Mouse (Mus musculus) midbrain, embryonic 10.5 days (tissue): ENCODE data around the gene Ate1. TPM values are rescaled to one million over a fixed set of nuclear protein-coding genes. Genes with fewer than 3 reads are reported as not detected.

ENCODE experiments used
- DNase-seq: peaks from one replicate; pipeline ENCODE4 v3.0.0-alpha.2; 2017; ENCODE audit warnings: low spot score
- H3K27ac ChIP-seq: fragments of 300-500 bp; sonication (generic); replicated peaks from 2 replicates; pipeline ENCODE4 v1.5.1; 2016; ENCODE audit warnings: mild to moderate bottlenecking
- H3K27me3 ChIP-seq: fragments of 300-500 bp; sonication (generic); 2 replicates; pipeline ENCODE4 v1.6.1; 2016; ENCODE audit warnings: low read depth, mild to moderate bottlenecking; ENCODE audit not compliant: poor library complexity, severe bottlenecking
- H3K36me3 ChIP-seq: fragments of 300-500 bp; sonication (generic); 2 replicates; pipeline ENCODE4 v1.6.1; 2016; ENCODE audit warnings: mild to moderate bottlenecking, moderate library complexity
- H3K4me1 ChIP-seq: fragments of 300-500 bp; sonication (generic); 2 replicates; pipeline ENCODE4 v1.6.1; 2016
- H3K4me3 ChIP-seq: fragments of 300-500 bp; sonication (generic); 2 replicates; pipeline ENCODE4 v1.5.1; 2016; ENCODE audit warnings: mild to moderate bottlenecking, moderate library complexity
- H3K9me3 ChIP-seq: fragments of 300-500 bp; sonication (generic); replicated peaks from 2 replicates; pipeline ENCODE4 v1.6.1; 2016; ENCODE audit warnings: mild to moderate bottlenecking
- WGBS: fragments of 180-500 bp; shearing (Covaris S2); methylation state at CpG from one replicate; pipeline ENCODE4 v1.1.7; 2016; 5-methylcytosine and 5-hydroxymethylcytosine counted together
- polyA plus RNA-seq: library from polyadenylated mRNA; unstranded; fragments of >200 nt; fragmentation: Nextera tagmentation; extraction: Ambion mirVana; gene quantifications from 2 replicates; pipeline ENCODE4 v1.2.1, GENCODE M21; 2016

Ate1 gene
- polyA plus RNA-seq = 60.5 and 65.8 TPM in 2 replicates

DNA sequence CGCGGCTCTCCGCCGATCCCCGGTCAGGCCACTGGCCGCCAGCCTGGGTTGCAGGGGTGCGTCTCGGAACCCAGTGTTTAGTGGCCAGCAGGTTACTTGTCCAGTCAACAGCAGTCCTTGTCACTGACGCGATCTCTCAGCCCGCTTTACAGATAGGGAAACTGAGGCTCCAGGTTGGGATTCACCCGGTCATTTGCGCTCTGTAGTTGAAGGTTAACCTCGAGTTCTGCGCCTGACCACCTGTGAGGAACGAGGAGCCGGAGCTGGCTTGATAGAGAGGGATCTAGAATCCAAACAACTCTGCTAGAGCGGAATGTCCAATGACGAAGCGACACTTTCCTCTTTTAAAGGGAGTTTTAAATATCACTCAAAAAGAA, at the start of gene Ate1:
Gene Ate1, minus strand, starts transcription at position 321 of the 377 bp plus-strand sequence.
- H3K4me1 ChIP-seq = peaks cover 27% of the 10 kb centered on the region
- H3K4me3 ChIP-seq = peak within 1 kb of the TSS; percentile 78
- no peak for DNase-seq
- no peaks in the 10 kb centered on the region for H3K27me3 ChIP-seq
- peak within 1 kb of the TSS; percentile 97 for H3K27ac ChIP-seq
- H3K9me3 ChIP-seq = no peaks in the 10 kb centered on the region
- peaks cover 6% of the 10 kb centered on the region for H3K36me3 ChIP-seq
- 22% methylated on average over 20 of the region's 20 CpGs for WGBS

DNA sequence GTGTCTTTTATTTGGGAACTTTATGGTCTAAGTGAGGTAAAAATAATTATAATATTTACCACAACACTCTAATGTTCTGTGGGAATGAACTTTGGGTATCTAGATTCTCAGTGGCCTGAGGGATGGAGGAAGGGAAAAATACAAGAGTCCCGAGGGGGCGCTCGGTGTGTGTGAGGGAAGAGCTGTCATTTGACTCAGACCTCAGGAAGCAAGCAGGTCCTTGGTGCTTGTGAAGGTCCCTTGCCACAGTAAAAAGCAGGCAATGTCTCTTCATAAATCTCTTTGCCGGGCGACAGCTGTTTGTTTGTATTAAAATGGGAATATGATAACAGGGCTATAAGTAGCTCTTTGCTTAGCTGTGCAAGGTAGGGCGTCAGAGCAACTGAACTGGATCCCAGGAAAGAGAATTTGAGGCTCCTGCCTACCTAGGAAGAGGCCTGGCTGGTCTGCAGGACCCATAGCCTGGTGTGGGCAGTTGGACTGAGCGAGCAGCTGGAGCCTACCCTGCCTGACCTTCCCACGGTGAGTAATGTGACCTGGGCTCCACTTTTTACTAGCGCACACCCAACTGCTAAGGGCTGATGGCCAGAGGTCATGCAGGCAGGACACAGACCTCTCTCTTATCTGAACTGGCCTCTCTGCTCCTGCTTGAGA, 48.7 kb upstream of the Ate1 start:
- no peaks in the 10 kb centered on the region for H3K27me3 ChIP-seq
- DNase-seq = no peak
- WGBS = 81% methylated on average over 9 of the region's 9 CpGs

DNA sequence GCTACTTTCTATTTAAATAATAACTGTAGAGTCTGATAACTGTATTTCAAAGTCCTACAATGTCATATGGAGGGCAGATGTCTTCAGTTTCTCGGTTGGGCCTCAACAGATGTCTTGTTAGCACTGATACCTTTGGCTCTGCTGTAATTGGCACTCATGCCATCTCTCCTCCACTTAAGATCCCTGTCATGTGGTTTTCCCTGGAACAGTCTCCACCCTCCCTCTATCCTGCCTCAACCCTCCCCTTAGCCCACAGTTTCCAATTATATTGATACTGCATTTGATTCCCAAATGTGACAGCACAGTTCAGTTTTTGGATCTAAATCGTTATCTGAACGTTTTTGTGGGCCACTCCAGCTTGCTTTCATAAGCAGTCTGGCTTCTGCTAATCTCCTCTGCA, 44.4 kb upstream of the Ate1 start:
- no peak overlapping the region for H3K4me3 ChIP-seq
- no peak for DNase-seq
- no peaks in the 10 kb centered on the region for H3K36me3 ChIP-seq
- H3K27me3 ChIP-seq = no peaks in the 10 kb centered on the region
- WGBS = 73% methylated on average over 3 of the region's 3 CpGs
- H3K4me1 ChIP-seq = no peaks in the 10 kb centered on the region; the same call in 1 of the 2 replicates
- H3K9me3 ChIP-seq = no peaks in the 10 kb centered on the region
- H3K27ac ChIP-seq = no peak overlapping the region

More for the DNA sequence above, 48.7 kb upstream of the Ate1 start:
- Histone ChIP-seq H3K36me3 (no peaks in the 10 kb centered on the region), H3K9me3 (no peaks in the 10 kb centered on the region), H3K27ac (no peak overlapping the region), H3K4me3 (no peak overlapping the region), H3K4me1 (peaks cover 3% of the 10 kb centered on the region)

DNA sequence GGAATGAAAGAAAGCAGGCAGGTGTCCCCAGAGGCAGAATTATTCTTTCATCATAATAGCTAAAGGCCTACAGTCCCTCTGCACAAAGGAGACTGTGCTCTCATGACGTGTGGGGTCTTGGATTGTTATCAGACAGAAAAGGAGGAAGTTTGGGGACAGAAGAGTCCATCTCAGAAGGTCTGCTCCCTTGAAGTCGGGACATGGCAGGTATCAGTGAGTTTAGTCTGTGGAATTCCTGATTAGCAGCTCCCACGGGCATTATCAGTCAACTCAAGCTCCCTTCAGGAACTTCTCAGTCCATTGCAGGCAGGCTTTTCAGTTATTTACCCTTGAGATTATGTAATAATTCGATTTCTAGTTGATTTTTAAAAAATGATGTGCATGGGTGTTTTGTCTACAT, 43.7 kb upstream of the Ate1 start:
- Histone ChIP-seq H3K27ac (no peak overlapping the region), H3K27me3 (no peaks in the 10 kb centered on the region), H3K9me3 (no peaks in the 10 kb centered on the region), H3K4me1 (no peaks in the 10 kb centered on the region), H3K4me3 (no peak overlapping the region), H3K36me3 (no peaks in the 10 kb centered on the region)
- DNase-seq = no peak
- WGBS = 78% methylated on average over 4 of the region's 4 CpGs

DNA sequence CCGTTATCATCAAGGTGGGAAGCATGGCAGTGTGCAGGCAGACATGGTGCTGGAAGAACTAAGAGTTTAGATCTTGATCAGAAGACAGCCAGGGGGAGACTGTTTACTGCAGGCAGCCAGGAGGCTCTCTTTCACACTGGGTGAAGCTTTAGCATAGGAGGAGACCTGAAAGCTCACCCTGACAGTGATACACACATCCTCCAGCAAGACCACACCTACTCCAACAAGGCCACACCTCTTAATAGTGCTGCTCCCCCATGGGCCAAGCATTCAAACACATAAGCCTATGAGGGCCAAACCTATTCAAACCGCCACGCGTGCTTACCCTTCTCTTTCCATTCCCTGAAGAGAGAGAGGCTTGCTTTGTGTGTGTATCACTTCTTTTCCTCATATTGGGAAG, 43.1 kb upstream of the Ate1 start:
- Histone ChIP-seq H3K27ac (no peak overlapping the region), H3K4me1 (no peaks in the 10 kb centered on the region), H3K27me3 (no peaks in the 10 kb centered on the region), H3K36me3 (no peaks in the 10 kb centered on the region), H3K9me3 (no peaks in the 10 kb centered on the region), H3K4me3 (no peak overlapping the region)
- WGBS = 91% methylated on average over 4 of the region's 4 CpGs
- no peak for DNase-seq

DNA sequence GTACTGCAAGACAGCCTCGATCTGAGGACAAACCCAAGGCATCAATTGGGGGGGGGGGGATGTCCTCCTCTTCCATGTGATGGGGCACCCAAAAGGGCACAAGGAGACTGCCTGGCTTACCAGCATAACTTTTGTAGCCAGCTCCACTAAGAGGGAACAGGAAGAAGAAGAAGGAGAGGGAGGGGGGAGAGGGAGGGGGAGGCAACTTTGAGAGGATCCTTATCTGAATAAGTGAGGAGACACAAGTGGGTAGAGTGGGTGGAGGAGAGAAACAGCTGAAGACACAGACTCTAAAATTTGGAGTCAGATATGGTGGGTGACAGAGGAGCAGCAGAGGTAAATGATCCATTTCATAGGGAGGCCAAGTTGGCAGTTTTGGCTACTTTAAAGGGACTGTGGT, 40.8 kb upstream of the Ate1 start:
- DNase-seq = no peak
- Histone ChIP-seq H3K9me3 (no peaks in the 10 kb centered on the region), H3K4me3 (no peak overlapping the region), H3K27me3 (no peaks in the 10 kb centered on the region), H3K4me1 (no peaks in the 10 kb centered on the region), H3K27ac (no peak overlapping the region), H3K36me3 (no peaks in the 10 kb centered on the region)
- WGBS = 85% methylated on average over 1 of the region's 1 CpGs

DNA sequence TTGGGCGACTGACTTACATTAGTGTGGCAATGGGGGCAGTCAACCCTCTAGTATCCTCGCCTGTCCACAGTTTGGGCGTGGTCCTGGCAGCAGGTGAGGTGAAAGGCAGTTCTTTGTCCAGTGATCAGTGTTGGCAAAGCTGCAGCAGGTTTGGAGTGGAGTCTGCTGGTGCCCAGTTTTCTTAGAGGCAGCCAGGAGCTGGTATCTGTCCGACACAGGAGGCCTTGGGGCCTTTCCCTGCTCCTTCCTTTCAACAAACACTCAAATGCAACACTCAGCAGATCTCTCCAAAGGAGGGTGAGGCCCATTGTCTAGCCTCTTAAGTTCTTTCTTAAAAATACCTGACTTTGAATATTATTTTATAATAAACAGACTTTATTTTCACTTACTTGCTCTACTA, 38.4 kb upstream of the Ate1 start:
- WGBS = 77% methylated on average over 4 of the region's 4 CpGs
- H3K4me3 ChIP-seq = no peak overlapping the region
- H3K4me1 ChIP-seq = peaks cover 9% of the 10 kb centered on the region
- no peak overlapping the region for H3K27ac ChIP-seq
- no peak for DNase-seq
- no peaks in the 10 kb centered on the region for H3K36me3 ChIP-seq
- no peaks in the 10 kb centered on the region for H3K9me3 ChIP-seq
- 0 out of 2 replicates have a peak, but pooled peaks cover 10% of the 10 kb centered on the region for H3K27me3 ChIP-seq

DNA sequence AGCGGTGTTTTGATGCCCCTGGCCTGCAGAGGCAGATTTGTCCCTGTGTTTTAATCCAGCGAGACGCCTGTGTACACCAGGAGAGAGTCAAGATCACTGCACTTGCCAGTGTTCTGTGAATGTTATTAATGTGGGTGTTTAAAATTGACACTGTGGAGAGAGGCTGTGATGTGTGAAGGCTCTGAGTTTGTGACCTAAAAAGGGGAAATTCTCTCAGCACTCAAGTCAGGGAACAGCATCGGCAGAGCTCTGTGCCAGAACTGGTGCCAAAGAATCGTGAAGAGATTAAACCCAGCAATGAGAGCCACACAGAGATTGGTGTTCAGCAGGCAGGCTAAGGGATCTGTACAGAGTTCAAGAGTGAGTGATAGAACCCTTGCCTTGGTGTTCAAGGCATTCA, 35.4 kb upstream of the Ate1 start:
- DNase-seq = no peak
- no peaks in the 10 kb centered on the region for H3K9me3 ChIP-seq

DNA sequence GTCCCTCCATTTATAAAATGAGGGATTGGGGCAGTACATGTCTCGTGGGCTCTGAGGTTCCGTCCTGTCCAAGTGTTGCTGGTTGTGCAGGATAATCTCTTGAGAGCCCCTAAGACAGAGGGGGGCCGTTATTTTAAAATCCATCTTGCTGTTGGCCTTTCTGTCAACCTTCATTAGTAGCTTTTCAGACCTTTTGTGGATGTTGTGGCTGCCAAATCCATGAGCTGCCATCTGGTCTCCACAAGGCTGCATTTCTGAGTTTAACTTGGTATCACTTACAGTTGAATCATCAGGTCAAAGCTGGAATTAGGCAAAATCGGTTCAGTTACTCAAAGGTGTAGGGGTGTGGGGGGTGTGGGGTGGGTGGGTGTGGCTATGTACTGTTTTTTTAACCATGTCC, 33.2 kb upstream of the Ate1 start:
- no peak overlapping the region for H3K27ac ChIP-seq
- 79% methylated on average over 4 of the region's 4 CpGs for WGBS
- H3K9me3 ChIP-seq = no peaks in the 10 kb centered on the region
- H3K27me3 ChIP-seq = 0 out of 2 replicates have a peak, but pooled peaks cover 10% of the 10 kb centered on the region
- H3K36me3 ChIP-seq = no peaks in the 10 kb centered on the region
- DNase-seq = no peak
- H3K4me3 ChIP-seq = no peak overlapping the region
- H3K4me1 ChIP-seq = peaks cover 14% of the 10 kb centered on the region

More for the DNA sequence above, 35.4 kb upstream of the Ate1 start:
- H3K36me3 ChIP-seq = no peaks in the 10 kb centered on the region
- WGBS = 81% methylated on average over 5 of the region's 5 CpGs
- no peak overlapping the region for H3K27ac ChIP-seq
- H3K4me3 ChIP-seq = no peak overlapping the region
- H3K27me3 ChIP-seq = 0 out of 2 replicates have a peak, but pooled peaks cover 10% of the 10 kb centered on the region
- H3K4me1 ChIP-seq = peaks cover 14% of the 10 kb centered on the region

DNA sequence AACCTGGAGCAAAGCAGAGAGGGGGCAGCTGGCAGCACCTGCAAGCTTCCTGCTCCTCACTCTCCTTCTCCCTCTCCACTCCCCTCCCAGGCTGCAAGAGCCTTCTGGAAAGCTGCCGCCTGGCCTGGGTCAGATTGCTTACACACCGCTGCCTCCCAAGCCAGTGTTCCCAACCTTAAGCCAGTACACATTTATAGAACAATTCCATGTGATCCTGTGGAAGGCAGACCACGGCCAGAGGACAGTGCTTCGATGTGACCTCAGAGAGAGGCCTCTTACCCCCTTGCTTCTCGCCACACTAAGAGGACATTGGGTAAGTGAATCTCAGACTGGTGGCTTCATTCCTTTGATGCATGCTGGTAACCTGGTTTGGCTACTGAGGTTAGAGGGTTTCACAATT, 32.6 kb upstream of the Ate1 start:
- peak overlapping the region; percentile 49; the same call in 1 of the 2 replicates for H3K27ac ChIP-seq
- DNase-seq = no peak
- 66% methylated on average over 5 of the region's 5 CpGs for WGBS

DNA sequence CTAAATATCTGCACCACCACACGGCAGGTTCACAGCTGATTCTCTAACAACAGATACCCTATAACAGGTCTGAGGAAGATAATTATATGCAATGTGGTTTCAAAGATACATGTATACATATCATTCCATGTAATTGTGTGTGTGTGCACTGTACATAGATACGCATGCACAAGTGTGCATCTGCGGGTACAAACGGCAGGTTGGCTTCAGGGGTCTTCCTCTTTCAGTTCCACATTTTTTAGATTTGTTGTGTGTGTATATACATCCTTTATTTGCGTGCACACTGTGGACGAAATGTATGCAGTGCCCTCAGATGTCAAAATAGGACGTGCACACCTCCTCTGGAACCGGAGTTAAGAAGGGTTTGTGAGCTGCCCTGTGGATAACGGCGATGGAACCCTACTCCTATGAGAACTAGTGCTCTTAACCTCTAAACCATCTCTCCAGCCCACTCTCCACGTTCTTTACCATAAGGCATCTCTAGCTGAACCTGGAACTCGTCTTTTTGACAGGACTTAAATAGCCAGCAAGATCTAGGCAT, 27.5 kb upstream of the Ate1 start:
- H3K36me3 ChIP-seq = peaks cover 30% of the 10 kb centered on the region
- DNase-seq = no peak
- H3K9me3 ChIP-seq = 0 out of 2 replicates have a peak, but pooled peaks cover 4% of the 10 kb centered on the region
- no peaks in the 10 kb centered on the region for H3K27me3 ChIP-seq
- H3K4me3 ChIP-seq = peak overlapping the region; percentile 85
- H3K27ac ChIP-seq = peak overlapping the region; percentile 99
- H3K4me1 ChIP-seq = peaks cover 21% of the 10 kb centered on the region
- 86% methylated on average over 12 of the region's 12 CpGs for WGBS

More for the DNA sequence above, 32.6 kb upstream of the Ate1 start:
- H3K4me3 ChIP-seq = no peak overlapping the region
- H3K36me3 ChIP-seq = no peaks in the 10 kb centered on the region
- 0 out of 2 replicates have a peak, but pooled peaks cover 10% of the 10 kb centered on the region for H3K27me3 ChIP-seq
- peaks cover 14% of the 10 kb centered on the region for H3K4me1 ChIP-seq
- H3K9me3 ChIP-seq = no peaks in the 10 kb centered on the region

DNA sequence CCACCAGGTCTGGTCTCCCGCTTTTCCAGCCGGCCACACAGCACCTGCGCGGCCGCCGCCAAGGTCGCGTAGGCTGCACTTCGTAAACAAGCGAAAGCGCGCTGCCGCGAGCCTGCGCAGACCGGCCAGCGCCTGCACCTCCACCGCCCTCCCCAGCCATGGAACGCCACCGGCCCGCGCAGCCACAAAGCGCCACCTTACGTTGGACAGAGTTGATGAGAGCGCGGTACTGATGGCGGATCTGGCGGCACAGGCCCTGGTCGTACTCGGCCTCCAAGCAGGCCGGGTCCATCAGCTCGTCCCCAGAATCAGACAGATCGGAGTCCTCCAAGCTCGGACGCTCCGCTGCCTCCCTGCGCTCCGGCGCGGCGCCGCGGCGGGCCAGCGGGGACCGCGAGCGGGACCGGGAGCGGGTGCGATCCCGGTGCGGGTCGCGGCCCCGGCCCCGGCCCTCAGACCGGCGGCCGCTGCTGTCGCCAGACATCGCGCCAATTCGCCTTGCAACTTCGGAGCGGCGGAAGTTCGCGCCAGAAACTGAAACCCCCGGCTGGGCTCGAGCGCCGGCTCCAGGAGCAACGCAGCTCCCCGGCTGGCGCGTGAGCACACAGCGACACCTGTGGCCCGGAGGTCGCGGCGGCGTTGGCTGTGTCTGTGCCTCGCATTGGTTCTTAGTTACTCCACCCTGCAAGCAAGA, 26.8 kb upstream of the Ate1 start:
- Histone ChIP-seq H3K4me3 (peak overlapping the region; percentile 85), H3K27ac (peak overlapping the region; percentile 99), H3K4me1 (peaks cover 19% of the 10 kb centered on the region), H3K9me3 (0 out of 2 replicates have a peak, but pooled peaks cover 4% of the 10 kb centered on the region), H3K36me3 (peaks cover 37% of the 10 kb centered on the region), H3K27me3 (no peaks in the 10 kb centered on the region)
- DNase-seq = peak; percentile 94
- under 1% methylated on average over 84 of the region's 84 CpGs for WGBS

DNA sequence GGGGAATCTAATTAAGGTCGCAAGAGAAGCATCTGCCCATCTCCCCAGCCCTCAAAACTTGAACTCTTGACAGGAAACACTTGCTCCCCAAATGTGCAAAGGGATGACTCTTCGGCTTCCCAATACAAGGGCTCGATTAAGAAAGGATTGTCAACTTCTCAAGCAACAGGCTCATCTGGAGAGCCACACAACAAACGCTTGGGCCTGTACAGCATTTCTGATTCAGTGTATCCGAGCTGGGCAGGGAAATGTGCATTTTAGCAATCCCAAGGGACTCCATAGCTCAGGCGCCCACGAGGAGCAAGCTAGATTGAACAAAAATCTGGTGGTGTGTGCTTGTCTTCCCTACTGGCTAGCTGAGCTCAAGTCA, 26.2 kb upstream of the Ate1 start:
- 9% methylated on average over 7 of the region's 7 CpGs for WGBS
- no peak for DNase-seq
- peaks cover 19% of the 10 kb centered on the region for H3K4me1 ChIP-seq
- H3K4me3 ChIP-seq = peak overlapping the region; percentile 85
- peaks cover 43% of the 10 kb centered on the region for H3K36me3 ChIP-seq
- H3K27ac ChIP-seq = peak overlapping the region; percentile 99
- H3K27me3 ChIP-seq = no peaks in the 10 kb centered on the region
- H3K9me3 ChIP-seq = 0 out of 2 replicates have a peak, but pooled peaks cover 4% of the 10 kb centered on the region
